Mouse (Mus musculus) small intestine, adult 10 weeks (tissue): ENCODE results near the gene Thrap3. TPM values are rescaled to one million over a fixed set of nuclear protein-coding genes. Genes with fewer than 3 reads are reported as not detected.

Source experiments
- polyA plus RNA-seq: library from polyadenylated mRNA; stranded (reverse); fragments of 350-450 nt; fragmentation: Illumina TruSeq; extraction: RNeasy Lipid Tissue Mini Kit (QIAGEN cat#74804); gene quantifications from one replicate; pipeline ENCODE4 v1.2.3, GENCODE M21; 2014; ENCODE audit warnings: low replicate concordance

Gene Thrap3
- polyA plus RNA-seq, result 207 TPM

GRCm38 (mm10) chr4:126202303-126203181 lies at the start of gene Thrap3:
TSS of gene Thrap3 (minus strand) at chr4:126202760.

GRCm38 (mm10) chr4:126163067-126163659 lies 39.4 kb downstream of the Thrap3 start, which contains the start of gene Sh3d21:
TSS of gene Sh3d21 (minus strand) at chr4:126163491.

DNA sequence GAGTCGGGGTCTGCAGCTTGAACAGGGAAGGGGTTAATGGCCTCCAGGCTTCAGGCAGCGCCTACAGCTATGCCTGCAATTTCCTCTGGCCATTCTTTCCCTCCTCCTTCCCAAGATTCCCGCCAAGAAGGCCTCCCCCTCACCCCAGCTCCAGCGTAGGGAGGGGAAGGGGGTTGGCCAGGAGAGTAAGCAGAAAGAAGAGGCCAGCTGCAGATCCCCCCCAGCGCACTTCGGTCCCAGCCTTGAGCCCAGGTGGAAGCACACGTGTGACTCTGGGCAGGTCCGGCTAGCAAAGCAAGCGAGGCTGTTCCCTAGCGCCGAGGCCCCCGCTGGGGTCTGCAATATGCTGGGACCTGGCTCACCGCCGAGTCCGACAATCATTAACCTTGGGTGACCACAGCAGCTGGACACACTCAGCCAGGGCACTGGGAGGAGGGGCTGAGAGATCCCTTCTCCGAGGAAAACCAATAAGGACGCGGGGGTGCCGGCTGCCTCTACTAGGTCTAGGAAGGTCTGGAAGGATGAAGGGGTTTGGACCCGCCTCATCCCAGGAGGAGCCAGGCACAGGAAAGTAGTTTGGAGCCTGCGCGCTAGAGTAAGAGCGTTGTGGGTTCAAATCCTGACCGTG lies 54.9 kb downstream of the Thrap3 start, which contains the start of gene Eva1b:
Gene Eva1b, plus strand, starts transcription at position 212 of the 628 bp plus-strand sequence.

Other genes starting within 250 kb of the Thrap3 start
- not detected for gene Csf3r, start 178.2 kb downstream of the Thrap3 start, polyA plus RNA-seq
- gene Mrps15, start 155.8 kb downstream of the Thrap3 start, polyA plus RNA-seq, result 145 TPM
- 0.15 TPM for gene Oscp1, start 144.2 kb downstream of the Thrap3 start, polyA plus RNA-seq
- 1.2 TPM for gene Lsm10, start 106.1 kb downstream of the Thrap3 start, polyA plus RNA-seq
- 1.3 TPM for gene Stk40, start 98.8 kb downstream of the Thrap3 start, polyA plus RNA-seq
- not detected for gene Eva1b, start 55.0 kb downstream of the Thrap3 start, polyA plus RNA-seq
- 2.3 TPM for gene Sh3d21, start 39.3 kb downstream of the Thrap3 start, polyA plus RNA-seq
- gene Map7d1, start 53.6 kb upstream of the Thrap3 start, polyA plus RNA-seq, result 0.56 TPM
- 23.6 TPM for gene Trappc3, start 59.6 kb upstream of the Thrap3 start, polyA plus RNA-seq
- 0.71 TPM for gene Col8a2, start 84.0 kb upstream of the Thrap3 start, polyA plus RNA-seq
- gene Adprhl2, start 118.9 kb upstream of the Thrap3 start, polyA plus RNA-seq, result not detected
- gene Tekt2, start 122.9 kb upstream of the Thrap3 start, polyA plus RNA-seq, result not detected
- 8.4 TPM for gene Ago3, start 226.8 kb upstream of the Thrap3 start, polyA plus RNA-seq